In the genomic region with DNA sequence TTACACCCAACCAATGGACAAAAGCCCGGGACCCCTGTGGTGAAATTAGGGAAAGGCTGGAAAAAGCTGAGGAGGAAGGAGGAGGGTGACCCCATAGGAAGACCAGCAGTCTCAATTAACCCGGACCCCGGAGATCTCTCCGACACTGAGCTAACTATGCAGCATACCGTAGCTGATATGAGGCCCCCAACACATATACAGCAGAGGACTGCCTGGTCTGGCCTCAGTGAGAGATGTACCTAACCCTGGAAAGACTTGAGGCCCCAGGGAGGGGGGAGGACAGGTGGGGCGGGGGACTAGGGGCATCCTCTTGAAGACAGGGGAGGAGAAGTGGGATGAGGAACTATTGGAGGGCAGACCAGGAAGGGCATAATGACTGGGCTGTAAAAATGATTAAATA, we compare ENCODE assay signal across 24 mouse cellular contexts.
DNase-seq lines count a peak whose midpoint lies in the region; ATAC-seq and TF ChIP-seq lines count a peak whose summit lies in the region.
"Had no signal": no experiment of that assay in that cellular context is flagged by ENCODE, and none has a peak within 500 bp of the region (broad histone marks: within the 10 kb centered on the region; RNA-seq: fewer than 3 reads in every experiment).

No protein-coding gene starts in this region.

- no peaks in the 10 kb centered on the region for H3K36me3 ChIP-seq in hindbrain, embryonic 11.5 days (ENCODE audit: control insufficient read depth, insufficient read depth, low read length)
- no peaks in the 10 kb centered on the region for H3K36me3 ChIP-seq in hindbrain, embryonic 12.5 days
- no peaks in the 10 kb centered on the region for H3K36me3 ChIP-seq in liver, embryonic 11.5 days (ENCODE audit: control insufficient read depth, insufficient read depth, low read length)
- no peaks in the 10 kb centered on the region for H3K36me3 ChIP-seq in liver, postnatal 0 days (replicated peaks; ENCODE audit: insufficient read depth, low read length)
- H3K36me3 ChIP-seq: embryonic facial prominence, embryonic 15.5 days; limb, embryonic 15.5 days; midbrain, embryonic 12.5 days; neural tube, embryonic 13.5 days had no signal

- intact Hi-C loops in gastrocnemius, postnatal 14 days (cut with DNase I; ENCODE audit: low total_unique reads): no loop called here

- 20% methylated on average over 6 of the region's 6 CpGs for WGBS in hindbrain, embryonic 11.5 days
- WGBS in hindbrain, embryonic 12.5 days: 17% methylated on average over 5 of the region's 6 CpGs
- WGBS in liver, embryonic 11.5 days: 45% methylated on average over 6 of the region's 6 CpGs
- WGBS in liver, postnatal 0 days (ENCODE audit: insufficient replicate concordance): 47% methylated on average over 6 of the region's 6 CpGs

- no peak for TF ChIP-seq EP300 in liver, postnatal 0 days (IDR thresholded peaks at IDR 0.05; ENCODE audit: low read depth)

- no peak for ATAC-seq in hindbrain, embryonic 11.5 days (ENCODE audit: low FRiP score)
- ATAC-seq in hindbrain, embryonic 12.5 days (ENCODE audit: low FRiP score): no peak
- no peak for ATAC-seq in liver, embryonic 11.5 days (replicated peaks; ENCODE audit: low FRiP score)
- no peak for ATAC-seq in liver, postnatal 0 days
- ATAC-seq: activated CD4-positive, CD25-positive, alpha-beta regulatory T cell, adult 4 months; CD4-positive, CD25-positive, alpha-beta regulatory T cell, adult 4 months; forebrain, postnatal 0 days; hindbrain, embryonic 16.5 days had no signal

- no peaks in the 10 kb centered on the region for H3K4me1 ChIP-seq in hindbrain, embryonic 11.5 days (replicated peaks; ENCODE audit: control insufficient read depth, insufficient read depth, low read length)
- no peaks in the 10 kb centered on the region for H3K4me1 ChIP-seq in hindbrain, embryonic 12.5 days
- H3K4me1 ChIP-seq in liver, embryonic 11.5 days (replicated peaks; ENCODE audit: control insufficient read depth, insufficient read depth, low read length): no peaks in the 10 kb centered on the region
- no peaks in the 10 kb centered on the region for H3K4me1 ChIP-seq in liver, postnatal 0 days (ENCODE audit: insufficient read depth)
- H3K4me1 ChIP-seq: embryonic facial prominence, embryonic 15.5 days; limb, embryonic 15.5 days; midbrain, embryonic 12.5 days; neural tube, embryonic 13.5 days had no signal

- H3K4me3 ChIP-seq in hindbrain, embryonic 11.5 days (ENCODE audit: low read depth, low read length): no peak overlapping the region
- no peak overlapping the region for H3K4me3 ChIP-seq in hindbrain, embryonic 12.5 days
- no peak overlapping the region for H3K4me3 ChIP-seq in liver, embryonic 11.5 days (ENCODE audit: low read depth, low read length)
- no peak overlapping the region for H3K4me3 ChIP-seq in liver, postnatal 0 days (ENCODE audit: low read depth, low read length)
- H3K4me3 ChIP-seq: embryonic facial prominence, embryonic 15.5 days; layer of hippocampus, adult 2 months; limb, embryonic 15.5 days; midbrain, embryonic 12.5 days; neural tube, embryonic 13.5 days had no signal

- no peak for TF ChIP-seq CTCF in liver, postnatal 0 days (IDR thresholded peaks at IDR 0.05; ENCODE audit: low read depth)

- no peak overlapping the region for H3K9ac ChIP-seq in hindbrain, embryonic 11.5 days (ENCODE audit: low read depth, low read length)
- no peak overlapping the region for H3K9ac ChIP-seq in hindbrain, embryonic 12.5 days
- no peak overlapping the region for H3K9ac ChIP-seq in liver, embryonic 11.5 days (ENCODE audit: low read depth, low read length)
- no peak overlapping the region for H3K9ac ChIP-seq in liver, postnatal 0 days (replicated peaks)
- H3K9ac ChIP-seq: embryonic facial prominence, embryonic 15.5 days; forebrain, postnatal 0 days; limb, embryonic 15.5 days; midbrain, embryonic 12.5 days; neural tube, embryonic 13.5 days had no signal

- no peaks in the 10 kb centered on the region for H3K9me3 ChIP-seq in hindbrain, embryonic 11.5 days (ENCODE audit: control insufficient read depth, low read length)
- no peaks in the 10 kb centered on the region for H3K9me3 ChIP-seq in hindbrain, embryonic 12.5 days (replicated peaks)
- H3K9me3 ChIP-seq in liver, embryonic 11.5 days (ENCODE audit: control insufficient read depth, low read length): no peaks in the 10 kb centered on the region
- H3K9me3 ChIP-seq in liver, postnatal 0 days (ENCODE audit: low read length): no peaks in the 10 kb centered on the region
- H3K9me3 ChIP-seq: embryonic facial prominence, embryonic 15.5 days; limb, embryonic 15.5 days; midbrain, embryonic 12.5 days; neural tube, embryonic 13.5 days had no signal

- DNase-seq in embryo, embryonic 9.5 days (ENCODE audit: extremely low spot score): peak; percentile 7
- DNase-seq in embryo, embryonic 10 days (ENCODE audit: low spot score): no peak
- peak; percentile 9 for DNase-seq in hindbrain, embryonic 11.5 days (ENCODE audit: low spot score)
- no peak for DNase-seq in liver, embryonic 11.5 days (ENCODE audit: low spot score)
- DNase-seq in liver: no peak
- DNase-seq in liver, postnatal 0 days: no peak
- no peak for DNase-seq in gastrocnemius, postnatal 14 days
- DNase-seq: cerebellum, adult 9-11 months; forebrain, postnatal 0 days; heart, postnatal 14 days; lung, postnatal 10 days; right cerebral cortex, postnatal 14 days; spleen, adult 18-20 months; thymus, adult 2 months had no signal

- H3K4me2 ChIP-seq in hindbrain, embryonic 11.5 days (replicated peaks; ENCODE audit: low read depth, low read length): no peak overlapping the region
- no peak overlapping the region for H3K4me2 ChIP-seq in hindbrain, embryonic 12.5 days (replicated peaks)
- no peak overlapping the region for H3K4me2 ChIP-seq in liver, embryonic 11.5 days
- H3K4me2 ChIP-seq in liver, postnatal 0 days (ENCODE audit: low read depth, low read length): no peak overlapping the region
- H3K4me2 ChIP-seq: embryonic facial prominence, embryonic 15.5 days; limb, embryonic 15.5 days; midbrain, embryonic 12.5 days; neural tube, embryonic 13.5 days had no signal

- H3K27ac ChIP-seq in hindbrain, embryonic 11.5 days (ENCODE audit: low read depth, low read length): no peak overlapping the region
- H3K27ac ChIP-seq in hindbrain, embryonic 12.5 days: no peak overlapping the region
- H3K27ac ChIP-seq in liver, embryonic 11.5 days (ENCODE audit: low read depth, low read length): peak overlapping the region; percentile 48; the same call in 1 of the 2 replicates
- peak overlapping the region; percentile 78 for H3K27ac ChIP-seq in liver, postnatal 0 days (ENCODE audit: low read depth)
- H3K27ac ChIP-seq: embryonic facial prominence, embryonic 15.5 days; layer of hippocampus, adult 2 months; limb, embryonic 15.5 days; midbrain, embryonic 12.5 days; neural tube, embryonic 13.5 days had no signal

- no peaks in the 10 kb centered on the region for H3K27me3 ChIP-seq in hindbrain, embryonic 11.5 days (ENCODE audit: control insufficient read depth, insufficient read depth, low read length)
- no peaks in the 10 kb centered on the region for H3K27me3 ChIP-seq in hindbrain, embryonic 12.5 days
- H3K27me3 ChIP-seq in liver, embryonic 11.5 days (replicated peaks; ENCODE audit: control insufficient read depth, insufficient read depth, low read length): no peaks in the 10 kb centered on the region
- no peaks in the 10 kb centered on the region for H3K27me3 ChIP-seq in liver, postnatal 0 days (ENCODE audit: insufficient read depth, low read length)
- H3K27me3 ChIP-seq: embryonic facial prominence, embryonic 15.5 days; limb, embryonic 15.5 days; midbrain, embryonic 12.5 days; neural tube, embryonic 13.5 days; Patski had no signal

Comparison
In these comparisons a context has a peak if more than half of its experiments do, and no peak if none do; other contexts are left out.
1. DNase-seq: peak in embryo, embryonic 9.5 days (single experiment) and hindbrain, embryonic 11.5 days (single experiment); none in embryo, embryonic 10 days (single experiment), liver, embryonic 11.5 days (single experiment), liver (single experiment), liver, postnatal 0 days (single experiment) and gastrocnemius, postnatal 14 days (single experiment).
2. H3K27ac ChIP-seq: peak in liver, embryonic 11.5 days (single experiment) and liver, postnatal 0 days (single experiment); none in hindbrain, embryonic 11.5 days (single experiment) and hindbrain, embryonic 12.5 days (single experiment).